Mouse (Mus musculus) embryonic fibroblast, embryonic 13.5 days (primary cell): ENCODE results near the gene Kcnh1.

Experiments
- CTCF ChIP-seq: IDR thresholded peaks from 2 replicates; pipeline ENCODE4 v1.5.1; 2011; ENCODE audit warnings: mild to moderate bottlenecking, control low read depth, low read length, moderate library complexity, borderline replicate concordance; ENCODE audit not compliant: insufficient read depth
- POLR2A ChIP-seq: IDR thresholded peaks from 2 replicates; pipeline ENCODE4 v1.6.1; 2011; ENCODE audit warnings: low read depth, mild to moderate bottlenecking, control low read depth, low read length, moderate library complexity

DNA sequence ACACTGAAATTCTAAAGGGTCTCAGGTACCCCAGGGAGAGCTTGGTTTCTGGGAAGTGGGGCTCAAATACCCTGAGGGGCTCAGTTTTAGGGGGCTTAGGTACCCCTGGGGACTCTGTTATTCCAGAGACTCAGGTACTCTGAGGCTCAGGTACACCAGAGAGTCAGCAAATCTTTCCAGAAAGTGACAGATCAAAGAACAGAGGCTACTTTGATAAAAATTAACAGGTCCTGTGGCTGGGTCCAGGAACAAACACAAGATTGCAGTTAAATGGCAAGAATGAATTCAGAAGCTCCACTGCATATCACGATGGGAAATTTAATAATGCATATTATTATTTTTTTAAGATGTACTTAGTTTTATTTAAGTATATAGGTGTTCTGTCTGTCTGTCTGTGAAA lies 368.8 kb downstream of the Kcnh1 start:
- no peak for TF ChIP-seq POLR2A
- no peak for TF ChIP-seq CTCF
